Mouse (Mus musculus) mature B cell (primary cell): ENCODE data around the gene Aph1b.
"Not testable (repeated sequence)": the region's sequence is repeated elsewhere in the genome, so short reads cannot be mapped to it uniquely, and the experiment has no call there.

Source experiments
- in situ Hi-C: fragments of 300-500 bp; cut with MboI; formaldehyde crosslinking; loops from 2 replicates; pipeline ENCODE4 v1.14.3; 2019

The Aph1b gene

DNA sequence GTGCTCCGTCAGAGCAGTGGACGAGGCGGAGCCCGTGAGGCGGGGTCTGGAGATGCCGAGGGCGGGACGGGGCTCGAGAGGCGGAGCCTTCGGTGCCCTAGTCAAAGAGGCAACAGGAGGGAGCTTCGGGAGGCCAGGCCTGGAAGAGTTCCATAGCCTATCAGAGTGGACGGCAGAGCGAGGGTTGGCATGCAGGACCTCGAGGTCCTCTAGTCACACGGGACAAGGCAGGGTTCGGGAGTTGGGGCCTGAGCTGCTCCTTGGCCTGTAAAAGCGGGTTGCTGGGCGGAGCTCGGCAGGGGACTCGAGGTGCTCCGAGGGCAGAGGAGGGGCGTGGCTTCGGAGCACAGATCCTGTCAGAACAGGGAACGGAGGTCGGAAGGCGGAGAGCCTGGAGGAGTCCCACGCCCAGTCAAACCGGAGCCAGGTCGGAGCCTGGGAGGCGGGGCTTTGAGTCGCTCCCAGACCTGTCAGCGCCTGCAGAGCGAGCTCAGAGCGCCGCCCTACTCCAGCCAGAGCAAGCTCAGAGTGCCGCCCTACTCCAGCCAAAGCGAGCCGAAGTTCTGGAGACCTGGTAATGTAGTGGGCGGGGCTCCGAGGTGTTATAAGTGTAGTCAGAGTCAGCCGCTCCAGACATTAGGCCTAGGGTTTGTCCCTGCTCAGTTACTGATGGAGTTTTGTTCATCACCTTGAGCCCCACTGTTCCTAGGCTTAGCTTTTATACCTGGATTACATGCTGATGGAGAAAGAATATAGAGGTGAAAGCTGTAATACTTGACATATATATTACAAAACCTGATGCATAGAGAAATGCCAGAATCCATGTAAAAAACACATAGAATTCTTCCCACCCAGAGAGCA is at the start of gene Aph1b:
Gene Aph1b, minus strand, starts transcription at position 27 of the 861 bp plus-strand sequence.
- in situ Hi-C loops, result no loop called here

DNA sequence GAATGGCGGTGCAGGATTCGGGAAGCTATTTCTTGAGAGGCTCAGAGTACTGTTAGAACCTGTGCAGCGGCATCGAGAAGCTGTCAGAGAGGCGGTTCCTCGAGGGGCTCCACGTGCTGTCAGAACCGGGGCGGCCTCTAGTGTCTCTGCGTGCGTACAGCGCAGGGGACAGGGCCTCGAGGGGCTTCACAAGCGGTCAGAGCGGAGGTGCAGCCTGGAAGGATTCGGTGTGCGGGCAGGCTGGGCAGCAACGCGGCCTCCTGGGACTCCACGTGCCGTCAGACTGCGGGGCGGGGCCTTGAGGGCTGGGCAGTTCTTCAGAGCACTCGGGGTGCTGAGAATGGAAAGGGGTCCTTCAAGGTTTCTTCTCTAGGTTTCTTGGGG is 39.8 kb upstream of the Aph1b start:
- in situ Hi-C loops, result no loop called here

DNA sequence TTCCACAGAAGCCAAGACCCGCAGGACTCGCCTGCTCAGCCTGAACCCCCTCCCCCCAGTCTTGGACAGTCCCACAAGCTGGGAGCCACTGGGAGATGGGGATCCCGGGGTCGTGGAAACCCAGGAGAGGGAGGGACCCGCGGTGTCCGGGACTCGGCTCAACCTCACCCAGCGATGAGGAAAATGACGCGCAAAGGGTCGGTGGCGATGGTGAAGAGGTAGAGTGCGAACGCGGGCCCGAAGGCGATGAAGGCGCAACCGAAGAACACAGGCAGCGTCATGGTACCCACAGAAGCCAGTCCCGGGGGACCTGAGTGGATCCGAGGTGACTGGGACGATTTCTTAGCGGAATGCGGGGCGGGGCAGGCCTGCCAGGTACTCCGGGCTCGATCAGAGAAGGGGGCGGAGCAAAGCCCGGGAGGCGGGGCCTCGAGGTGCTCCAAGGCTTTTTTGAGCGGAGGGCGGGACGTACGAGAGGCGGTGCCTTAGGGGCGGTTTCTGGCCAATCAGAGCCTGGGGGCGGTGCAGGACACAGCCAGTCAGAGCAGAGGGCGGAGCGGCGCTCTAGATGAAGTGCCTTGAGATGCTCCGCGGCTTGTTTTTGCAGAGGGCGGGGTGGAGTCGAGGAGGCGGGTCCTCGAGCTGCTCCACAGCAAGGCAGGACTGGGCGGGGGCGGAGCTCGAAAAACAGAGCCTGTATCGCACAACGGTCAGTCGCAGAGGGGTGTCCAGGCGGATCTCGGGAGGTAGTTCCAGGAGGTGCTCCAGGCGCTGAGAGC is 39.2 kb upstream of the Aph1b start, which contains the start of gene Aph1c:
Gene Aph1c, minus strand, starts transcription at position 409 of the 779 bp plus-strand sequence.
- in situ Hi-C loops, result no loop called here

DNA sequence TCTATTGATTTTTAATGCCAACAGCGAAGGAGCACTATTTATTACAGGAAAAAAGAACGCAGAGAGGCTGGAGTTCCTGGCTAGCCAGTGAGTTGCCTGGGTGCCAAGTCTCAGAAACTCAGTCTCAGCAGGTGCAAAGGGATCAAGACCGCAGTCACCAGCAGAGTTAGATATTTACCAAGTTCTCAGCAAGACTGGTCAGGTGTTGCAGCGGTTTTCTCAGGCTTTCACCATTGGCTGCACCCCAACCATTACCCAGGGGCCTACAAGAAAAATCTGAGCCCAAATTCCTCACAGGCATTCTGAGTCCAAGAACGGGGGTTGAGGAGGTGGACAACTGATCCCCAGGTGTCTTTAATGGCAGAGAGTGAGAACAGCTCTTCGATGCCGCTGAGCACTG is 38.6 kb upstream of the Aph1b start:
- in situ Hi-C loops, result no loop called here

DNA sequence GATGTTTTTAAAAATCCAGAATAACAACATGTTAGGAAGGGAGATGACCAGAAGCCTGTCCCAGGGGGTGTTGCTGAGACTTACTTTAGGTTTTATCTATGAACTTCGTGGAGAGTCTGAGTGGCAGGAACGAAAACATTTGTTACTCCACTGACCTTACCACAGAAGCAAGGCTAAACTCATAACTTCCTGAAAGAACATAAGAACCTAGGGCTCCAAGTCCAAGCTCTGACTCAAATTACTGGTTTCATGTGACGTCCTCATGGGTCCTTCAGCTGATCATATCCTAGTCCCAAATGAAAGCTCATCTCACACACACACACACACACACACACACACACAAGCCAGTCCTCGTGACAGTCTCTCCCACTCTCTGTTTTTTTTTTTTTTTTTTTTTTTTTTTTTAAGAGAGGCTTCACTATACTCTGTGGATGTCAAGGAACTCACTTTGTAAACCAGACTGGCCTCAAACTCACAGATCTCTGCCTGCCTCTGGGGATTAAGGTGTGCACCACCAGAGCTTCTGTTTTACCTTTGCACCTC is 37.1 kb upstream of the Aph1b start:
- in situ Hi-C loops, result no loop called here

DNA sequence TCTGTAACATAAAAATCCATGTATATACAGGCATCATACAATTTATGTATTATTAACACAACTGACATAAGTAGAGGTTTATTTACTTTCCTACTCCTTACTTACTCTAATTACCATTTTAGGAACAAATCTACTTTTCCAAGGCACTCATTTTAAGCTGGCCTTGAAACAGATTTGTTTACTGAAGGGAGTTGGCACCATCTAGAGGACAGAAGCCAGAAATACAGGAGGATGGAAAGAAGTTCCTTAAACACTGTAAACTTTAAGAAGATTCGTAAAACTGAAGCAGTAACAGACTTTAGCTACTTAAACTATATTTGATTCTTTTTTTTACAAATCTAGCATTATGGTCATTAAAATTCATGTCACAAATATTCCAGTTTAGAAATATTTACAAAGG is 30.7 kb upstream of the Aph1b start:
- in situ Hi-C loops, result no loop called here

DNA sequence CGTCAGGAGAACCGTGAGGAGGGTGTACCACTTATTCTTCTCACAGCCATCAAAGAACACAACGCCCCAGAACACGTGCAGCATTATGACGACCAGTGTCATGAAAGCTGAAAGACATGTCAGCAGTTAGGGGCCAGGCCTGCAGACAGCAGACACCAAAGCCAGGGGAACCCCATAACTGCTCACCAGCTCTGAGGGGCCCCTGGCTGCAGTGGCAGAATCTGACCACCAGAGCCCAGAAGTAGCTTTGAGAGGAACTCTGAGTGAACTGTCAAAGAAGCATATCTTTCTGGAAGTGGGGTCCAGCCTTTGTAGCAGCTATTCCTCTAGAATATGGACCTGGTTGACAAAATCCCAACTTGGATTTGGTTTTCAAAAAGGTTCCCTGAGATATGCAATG is 27.0 kb upstream of the Aph1b start:
- in situ Hi-C loops, result not testable (repeated sequence)

DNA sequence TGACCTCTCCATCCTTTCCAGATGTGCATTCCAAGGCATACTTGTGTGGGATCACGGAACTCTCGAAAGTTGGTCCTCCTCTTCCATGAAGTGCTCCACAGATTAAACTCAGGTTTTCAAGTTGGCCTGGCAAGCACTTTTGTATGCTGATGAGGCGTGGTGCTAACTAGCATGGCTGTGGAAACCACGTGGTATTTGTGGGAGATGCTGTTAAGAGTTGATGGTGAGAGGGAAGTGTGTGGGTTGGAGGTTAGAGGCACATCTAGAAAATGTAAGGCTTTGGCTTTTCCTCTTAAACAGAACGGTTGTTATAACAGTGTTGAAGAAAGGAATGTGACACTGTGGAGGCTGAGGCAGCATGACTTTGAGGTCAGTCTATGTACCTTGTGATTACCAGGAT is 25.7 kb upstream of the Aph1b start:
- in situ Hi-C loops, result no loop called here

DNA sequence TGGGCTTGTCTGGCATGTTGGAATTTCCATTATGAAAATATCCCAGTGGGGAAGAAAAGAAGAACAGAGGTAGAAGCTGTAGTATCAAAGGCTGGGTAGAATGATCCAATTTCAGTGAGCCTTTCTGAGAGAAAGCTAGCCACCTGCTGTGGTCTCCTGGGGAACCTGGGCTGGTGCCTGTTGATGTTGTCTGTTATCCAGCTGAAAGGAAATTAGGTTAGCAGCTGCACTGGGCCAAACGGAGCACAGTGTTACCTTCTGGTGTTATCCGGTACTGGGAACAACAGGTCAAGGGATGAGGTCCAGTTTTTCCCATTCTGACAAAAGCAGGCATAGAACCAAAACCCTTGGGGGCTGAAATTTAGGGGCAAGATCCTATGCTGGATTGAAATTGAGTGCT is 18.1 kb upstream of the Aph1b start:
- in situ Hi-C loops, result no loop called here

DNA sequence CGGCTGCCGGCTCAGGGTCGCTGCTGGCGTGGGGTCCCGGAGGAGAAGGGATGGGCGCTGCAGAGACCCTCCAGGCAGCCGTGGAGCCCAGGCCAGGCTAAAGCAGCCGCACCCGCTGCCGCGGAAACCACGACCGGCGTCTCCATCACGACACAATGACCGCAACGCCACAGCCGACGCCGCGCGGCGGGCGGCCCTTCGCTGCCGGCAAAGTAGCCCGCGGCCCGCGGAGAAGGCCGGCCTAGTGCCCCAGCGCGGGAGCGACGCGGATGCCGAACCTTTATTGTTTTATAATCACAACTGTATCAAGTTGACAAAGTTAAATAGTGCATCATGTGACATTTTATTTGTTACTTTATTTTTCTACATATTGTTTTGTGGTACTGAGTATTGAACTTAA is 10.7 kb upstream of the Aph1b start:
- in situ Hi-C loops, result not testable (repeated sequence)

DNA sequence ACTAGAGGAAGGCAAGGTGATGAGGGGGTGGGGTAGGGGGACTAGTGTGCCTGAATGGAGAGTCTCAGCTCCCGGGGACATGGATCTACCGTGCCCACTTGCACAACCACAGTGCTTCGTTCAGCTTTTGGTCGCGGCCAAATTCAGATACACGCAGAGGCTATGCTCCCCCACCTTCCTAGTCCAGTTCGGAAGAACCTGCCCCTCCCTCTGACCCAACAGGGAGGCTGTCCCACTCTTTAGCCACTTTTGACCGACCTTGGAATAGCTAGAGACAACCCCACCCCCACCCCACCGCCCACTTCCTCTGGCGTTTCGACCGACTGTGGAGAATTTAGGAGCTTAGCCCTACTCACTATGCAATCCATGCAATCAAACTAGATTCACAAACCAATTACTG is 6.7 kb upstream of the Aph1b start:
- in situ Hi-C loops, result no loop called here

DNA sequence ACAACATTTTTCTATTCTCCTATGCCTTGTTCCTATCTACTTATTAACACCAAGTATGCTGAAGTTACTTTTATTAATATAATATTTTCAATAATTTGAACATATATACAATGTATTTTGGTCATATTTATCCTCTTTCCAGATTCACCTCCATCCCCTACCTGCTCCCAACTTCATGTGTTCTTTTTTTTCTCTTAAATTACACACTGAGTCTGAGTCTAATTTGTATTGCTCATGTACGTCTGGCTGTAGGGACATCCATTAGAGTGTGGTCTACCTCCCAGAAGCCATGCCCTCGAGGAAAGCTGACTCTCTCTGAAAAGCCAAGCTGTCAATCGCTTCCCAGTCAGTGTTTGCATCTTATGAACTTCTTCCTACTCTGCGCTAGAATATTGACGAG is 1.4 kb upstream of the Aph1b start, which contains the start of gene Gm10647:
Gene Gm10647, plus strand, starts transcription at position 301 of the 400 bp plus-strand sequence.
- in situ Hi-C loops, result no loop called here

DNA sequence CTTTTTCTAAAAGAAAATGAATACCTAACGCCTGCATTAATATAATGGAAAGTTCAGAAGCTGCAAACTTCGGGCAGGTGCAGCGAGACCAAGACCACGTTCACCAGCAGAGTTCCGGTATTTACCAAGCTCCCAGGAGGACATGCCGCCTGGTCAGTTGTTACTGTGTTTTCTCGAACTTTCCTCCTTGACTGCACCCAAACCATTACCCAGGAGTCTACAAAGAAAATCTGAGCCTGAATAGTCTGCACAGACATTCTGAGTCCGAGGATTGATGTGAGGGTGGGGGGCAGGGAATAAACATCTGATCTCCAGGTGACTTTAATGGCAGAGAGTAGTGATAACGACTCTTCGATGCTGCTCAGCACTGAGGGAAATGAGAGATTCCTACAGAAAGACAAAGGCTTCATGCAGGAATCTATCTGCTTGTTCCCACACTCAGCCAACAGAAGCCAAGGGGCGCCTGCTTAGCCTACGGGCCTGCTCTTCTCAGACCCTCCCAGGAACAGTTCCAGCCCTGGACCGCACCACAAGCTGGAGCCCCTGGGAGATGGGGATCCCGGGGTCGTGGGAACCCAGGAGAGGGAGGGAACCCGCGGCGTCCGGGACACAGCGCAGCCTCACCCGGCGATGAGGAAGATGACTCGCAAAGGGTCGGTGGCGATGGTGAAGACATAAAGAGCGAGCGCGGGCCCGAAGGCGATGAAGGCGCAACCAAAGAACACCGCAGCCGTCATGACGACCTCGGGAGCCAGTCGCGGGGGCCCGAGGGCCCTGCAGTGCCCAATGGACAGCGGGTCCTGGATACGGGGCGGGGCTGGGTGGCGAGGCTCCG is 444 bp downstream of the Aph1b start:
- in situ Hi-C loops, result no loop called here

DNA sequence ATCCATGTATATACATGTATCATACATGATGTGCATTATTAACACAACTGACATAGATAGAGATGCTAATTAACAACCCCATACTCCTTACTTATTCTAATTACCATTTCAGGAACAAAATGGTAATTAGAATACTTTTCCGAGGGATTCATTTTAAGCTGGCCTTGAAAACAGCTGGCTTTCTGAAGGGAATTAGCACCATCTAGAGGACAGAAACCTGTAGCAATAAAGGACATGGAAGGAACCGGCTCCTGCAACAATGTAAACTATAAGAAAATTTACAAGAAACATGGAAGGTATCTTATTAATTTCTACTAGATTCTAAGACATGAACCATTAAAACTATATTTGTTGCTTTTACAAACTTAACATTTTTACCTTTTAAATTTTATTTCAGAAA is 7.5 kb downstream of the Aph1b start:
- in situ Hi-C loops, result no loop called here

DNA sequence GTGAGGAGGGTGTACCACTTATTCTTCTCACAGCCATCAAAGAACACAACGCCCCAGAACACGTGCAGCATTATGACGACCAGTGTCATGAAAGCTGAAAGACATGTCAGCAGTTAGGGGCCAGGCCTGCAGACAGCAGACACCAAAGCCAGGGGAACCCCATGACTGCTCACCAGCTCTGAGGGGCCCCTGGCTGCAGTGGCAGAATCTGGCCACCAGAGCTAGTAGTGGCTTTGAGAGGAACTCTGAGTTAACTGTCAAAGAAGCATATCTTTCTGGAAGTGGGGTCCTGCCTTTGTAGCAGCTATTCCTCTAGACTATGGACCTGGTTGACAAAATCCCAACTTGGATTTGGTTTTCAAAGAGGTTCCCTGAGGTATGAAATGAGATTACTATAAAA is 10.7 kb downstream of the Aph1b start:
- in situ Hi-C loops, result not testable (repeated sequence)

DNA sequence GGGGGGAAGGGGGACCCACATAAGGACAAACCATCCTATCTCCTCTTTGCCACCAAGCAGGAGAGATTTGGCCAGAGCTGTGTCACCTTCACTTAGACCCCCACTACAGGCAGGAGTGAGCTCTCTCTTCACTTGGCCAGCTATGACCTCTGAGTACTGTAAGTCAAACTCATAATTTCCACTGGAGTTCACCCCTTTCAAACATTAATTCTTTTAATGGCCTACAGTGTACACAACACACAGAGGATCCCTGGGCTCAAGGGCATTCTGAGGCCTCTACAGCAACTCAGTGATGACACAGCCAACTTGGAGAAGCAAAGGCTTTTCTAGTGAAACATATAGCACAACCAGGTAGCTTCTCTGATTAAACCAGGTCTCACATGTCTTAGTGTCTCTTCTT is 24.6 kb downstream of the Aph1b start:
- in situ Hi-C loops, result no loop called here

DNA sequence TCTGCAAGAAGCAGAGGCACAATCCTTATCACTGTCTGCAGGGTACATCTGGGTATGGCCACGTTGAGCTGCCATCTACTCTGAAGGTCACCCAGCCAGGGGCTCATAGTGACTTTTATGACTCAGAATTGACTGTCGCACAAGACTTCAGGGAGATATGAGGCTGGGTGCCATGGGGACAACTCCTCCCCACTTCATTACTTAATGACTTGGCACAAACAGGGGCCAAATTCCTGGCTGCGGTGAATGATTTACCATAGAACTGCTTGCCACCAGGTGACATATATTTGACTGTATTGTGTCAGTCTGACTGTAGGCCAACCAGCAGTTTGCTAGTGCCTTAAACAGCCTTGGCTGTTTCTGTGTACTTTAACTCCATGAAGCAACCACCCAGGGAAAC is 26.0 kb downstream of the Aph1b start:
- in situ Hi-C loops, result no loop called here

DNA sequence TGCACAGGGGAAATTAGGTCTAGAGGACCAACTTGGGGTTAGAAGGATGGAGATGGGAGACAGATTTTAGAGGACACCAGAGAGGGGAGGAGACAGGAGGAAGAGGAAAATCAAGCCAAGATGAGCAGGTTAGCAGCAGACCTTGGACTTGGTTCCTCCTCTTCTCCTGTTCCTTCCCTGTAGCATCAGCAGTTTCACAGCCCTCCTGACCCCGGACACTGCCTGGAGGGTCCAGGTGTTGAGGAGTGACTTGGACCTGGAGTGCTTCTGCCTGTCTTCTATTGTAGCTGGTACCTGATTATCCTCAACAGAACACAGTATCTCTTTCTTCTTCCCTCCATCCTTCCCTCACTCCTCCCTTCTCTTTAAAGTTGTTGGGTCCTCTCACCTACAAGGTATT is 26.6 kb downstream of the Aph1b start:
- in situ Hi-C loops, result no loop called here

DNA sequence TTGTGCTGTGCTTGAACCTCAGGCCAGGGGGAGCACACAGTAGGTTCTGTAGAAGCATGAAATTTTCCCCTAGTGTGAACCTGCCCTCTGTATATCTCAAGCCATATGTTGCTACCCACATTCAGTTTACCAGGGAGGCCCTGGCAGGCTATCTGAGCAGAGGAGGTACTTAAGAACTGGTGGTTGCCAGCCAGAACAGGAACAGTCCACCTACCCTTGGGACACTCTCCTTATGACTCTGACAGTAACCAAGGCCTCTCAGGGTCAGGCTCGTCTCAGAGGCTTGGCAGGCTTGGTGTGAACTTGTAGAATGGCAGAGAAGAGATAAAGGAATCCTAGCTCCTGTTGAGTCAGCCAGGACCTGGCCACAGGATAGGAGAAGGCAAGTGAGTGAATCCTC is 34.3 kb downstream of the Aph1b start:
- in situ Hi-C loops, result no loop called here

DNA sequence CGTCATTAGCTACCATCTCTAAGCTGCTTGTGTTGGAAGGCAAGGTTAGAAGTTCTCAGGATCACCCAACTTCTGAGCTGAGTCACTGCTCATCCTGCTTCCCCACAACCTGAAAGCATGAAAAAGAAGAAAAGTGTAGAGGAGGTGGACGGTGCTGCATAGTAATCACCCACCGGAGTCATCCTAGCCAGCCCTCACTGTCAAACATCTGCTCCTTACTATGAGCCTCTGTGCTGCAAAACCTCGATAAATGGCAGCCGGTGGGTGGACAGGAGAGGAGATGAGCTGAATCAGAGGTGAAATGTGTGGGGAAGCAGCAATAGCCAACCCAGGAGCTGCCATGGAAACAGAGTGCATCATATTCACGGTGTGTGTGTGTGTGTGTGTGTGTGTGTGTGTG is 42.4 kb downstream of the Aph1b start:
- in situ Hi-C loops, result no loop called here

DNA sequence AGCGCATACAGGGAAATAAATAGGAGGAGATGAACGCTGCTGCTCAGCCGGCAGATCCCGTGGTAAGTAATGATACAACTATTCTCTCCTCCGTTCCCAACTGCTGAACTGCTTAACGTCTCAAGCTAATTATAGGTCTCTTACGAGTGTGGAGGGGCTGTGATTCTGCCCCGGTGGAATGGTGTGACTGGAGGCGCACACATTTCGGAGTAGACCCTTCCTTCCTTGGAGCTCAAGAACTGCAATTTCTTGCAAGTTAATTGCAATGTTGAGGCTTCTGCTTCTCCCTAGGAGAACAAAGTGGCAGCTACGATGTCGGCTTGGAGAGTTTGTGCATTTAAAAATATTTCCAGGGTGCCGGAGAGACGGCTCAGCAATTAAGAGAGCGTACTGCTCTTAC is 46.9 kb downstream of the Aph1b start:
- in situ Hi-C loops, result no loop called here

DNA sequence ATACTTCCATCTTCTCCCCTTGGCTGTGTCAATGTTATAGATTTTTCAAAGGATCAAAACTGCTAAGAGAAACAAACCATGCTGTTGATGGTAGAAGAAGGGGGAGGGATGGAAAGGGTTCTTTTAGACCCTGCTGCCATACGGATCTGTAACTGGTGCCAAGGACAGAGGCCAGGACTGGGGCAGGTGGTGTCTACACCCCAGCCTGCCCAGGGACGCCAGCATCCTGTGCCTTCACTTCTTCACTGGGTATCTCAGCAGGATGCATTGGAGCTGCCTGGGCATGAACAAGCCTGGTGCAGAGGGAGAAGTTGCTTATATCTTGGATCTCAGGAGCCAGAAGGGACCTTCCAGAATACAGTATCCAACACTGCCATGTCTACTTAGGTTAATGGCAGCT is 50.8 kb downstream of the Aph1b start:
- in situ Hi-C loops, result no loop called here
